Mouse (Mus musculus) left cerebral cortex, adult 18-20 months (tissue): Measurements from ENCODE around the gene Plg. TPM values are rescaled to one million over a fixed set of nuclear protein-coding genes. Genes with fewer than 3 reads are reported as not detected.

ENCODE experiments used
- DNase-seq, 2 experiments: peaks; one replicate each; pipeline ENCODE4 v3.0.0; 2021 to 2022; ENCODE audit warnings: low spot score in 2 of 2, mixed read lengths in 1 of 2
- total RNA-seq, 2 experiments: library from RNA; stranded (reverse); gene quantifications; 2 replicates each; pipeline ENCODE4 v1.2.3; 2021

The Plg gene
- total RNA-seq, 2 experiments from 2014 or later: 0.21 TPM; not detected in 1

GRCm38 (mm10) chr17:12452862-12453531 is 74.6 kb downstream of the Plg start:
- DNase-seq: no peak

GRCm38 (mm10) chr17:12453691-12454090 is 75.3 kb downstream of the Plg start:
- no peak for DNase-seq

- DNase-seq: peak in 1 of 2 experiments; percentile 34
Observed at GRCm38 (mm10) chr17:12455143-12455790, 76.9 kb downstream of the Plg start.

- DNase-seq: no peak
Observed at GRCm38 (mm10) chr17:12461168-12461567, 82.8 kb downstream of the Plg start.

DNA sequence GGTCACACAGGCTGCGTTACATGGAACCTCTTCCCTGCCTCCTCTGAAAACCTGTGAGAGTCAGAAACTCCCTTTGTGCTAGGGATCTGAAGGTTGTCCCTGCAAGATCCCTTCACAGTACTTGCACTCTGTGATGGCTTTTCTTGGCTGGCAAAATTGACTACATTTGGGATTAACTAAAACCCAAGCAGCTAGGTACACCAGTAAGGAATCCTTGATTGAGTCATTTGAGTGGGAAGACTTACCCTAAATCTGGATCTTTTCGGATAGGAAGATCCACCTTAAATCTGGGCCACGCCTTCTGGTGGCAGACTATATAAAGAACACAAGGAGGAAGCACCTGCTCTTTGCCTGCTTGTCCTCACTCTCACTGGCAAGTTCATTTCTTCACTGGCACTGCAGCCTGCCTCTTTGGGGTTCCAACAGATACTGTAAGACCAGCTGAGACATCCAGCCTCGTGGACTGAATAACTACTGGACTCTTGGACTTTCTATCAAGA is 88.1 kb downstream of the Plg start:
- DNase-seq: peak in 1 of 2 experiments; percentile 11

DNA sequence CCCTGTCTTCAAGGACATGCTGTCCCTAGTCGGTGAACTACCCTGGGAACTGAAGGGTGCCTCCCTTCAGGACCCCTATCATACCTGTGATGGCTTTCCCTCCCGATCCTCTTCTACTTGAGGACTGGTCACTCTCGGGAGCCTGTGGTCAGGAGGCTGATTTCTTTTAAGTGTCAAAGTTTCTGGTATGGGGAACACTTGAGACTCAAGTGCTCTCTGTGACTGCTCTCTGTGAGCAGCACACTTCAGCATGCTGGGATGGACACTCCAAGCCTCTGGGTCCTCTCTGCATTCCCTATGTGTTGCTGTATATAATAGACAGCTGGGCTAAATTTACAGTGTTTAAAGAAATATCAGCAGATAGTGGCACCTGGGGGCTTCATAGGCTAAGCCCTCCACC is 89.2 kb downstream of the Plg start:
- no peak for DNase-seq

GRCm38 (mm10) chr17:12468745-12469144 is 90.3 kb downstream of the Plg start:
- no peak for DNase-seq

Other genes with a start within 250 kb of the Plg start
- gene Map3k4, start 59.8 kb upstream of the Plg start, total RNA-seq: 10 to 100 TPM; 45.9 to 50.9 TPM
- gene Slc22a3, start 129.1 kb downstream of the Plg start, total RNA-seq: 1 to 10 TPM; 2.1 to 2.2 TPM
- 1 to 10 TPM in 1 of 2 experiments, under 1 TPM in 1; 0.86 to 1.7 TPM for gene Slc22a2, start 205.5 kb downstream of the Plg start, total RNA-seq